In the genomic region with DNA sequence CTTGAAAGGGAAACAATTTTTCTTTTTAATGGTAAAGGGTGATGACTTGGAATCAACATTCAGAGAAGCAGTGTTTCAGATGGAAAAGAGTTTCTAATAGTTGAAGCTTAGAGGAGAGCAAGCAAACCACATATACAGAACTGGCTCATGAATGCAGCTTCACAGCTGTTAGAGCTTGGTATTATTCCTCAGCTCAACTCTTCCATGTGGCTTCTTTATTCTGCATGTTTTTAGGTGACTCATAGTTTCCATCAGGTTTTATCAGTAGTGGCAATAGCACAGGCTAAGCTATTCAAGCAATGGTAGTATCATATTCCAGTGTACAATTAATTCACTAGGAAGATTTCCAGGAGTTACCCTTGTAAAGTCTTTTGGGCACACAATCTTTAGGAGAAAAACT, we compare ENCODE assay signal across 20 mouse cellular contexts.
"Had no signal": no experiment of that assay in that cellular context is flagged by ENCODE, and none has a peak within 500 bp of the region (broad histone marks: within the 10 kb centered on the region; RNA-seq: fewer than 3 reads in every experiment).

No protein-coding gene starts in this region.

- H3K4me3 ChIP-seq: limb, embryonic 10.5 days; limb, embryonic 13.5 days; liver, embryonic 12.5 days; liver, embryonic 15.5 days; lung, embryonic 15.5 days; megakaryocyte, embryonic 14.5 days; midbrain, embryonic 10.5 days; midbrain, embryonic 13.5 days; stomach, embryonic 15.5 days had no signal

- H3K4me1 ChIP-seq: limb, embryonic 10.5 days; limb, embryonic 13.5 days; liver, embryonic 12.5 days; liver, embryonic 15.5 days; lung, embryonic 15.5 days; megakaryocyte, embryonic 14.5 days; midbrain, embryonic 10.5 days; midbrain, embryonic 13.5 days; stomach, embryonic 15.5 days had no signal

- H3K27ac ChIP-seq: limb, embryonic 10.5 days; limb, embryonic 13.5 days; liver, embryonic 12.5 days; liver, embryonic 15.5 days; lung, embryonic 15.5 days; midbrain, embryonic 10.5 days; midbrain, embryonic 13.5 days; stomach, embryonic 15.5 days had no signal

- DNase-seq: kidney, adult 9 months; kidney, postnatal 14 days; kidney, postnatal 4 days; layer of hippocampus, adult 9-11 months; liver; lung, adult 18-20 months; lung, postnatal 10 days; lung, postnatal 36 days; right cerebral cortex, postnatal 4 days; spleen, adult 18-20 months; thymus, postnatal 25 days had no signal

- H3K36me3 ChIP-seq: limb, embryonic 10.5 days; limb, embryonic 13.5 days; liver, embryonic 12.5 days; liver, embryonic 15.5 days; lung, embryonic 15.5 days; midbrain, embryonic 10.5 days; midbrain, embryonic 13.5 days; stomach, embryonic 15.5 days had no signal

- H3K27me3 ChIP-seq: limb, embryonic 13.5 days; liver, embryonic 12.5 days; liver, embryonic 15.5 days; lung, embryonic 15.5 days; megakaryocyte, embryonic 14.5 days; midbrain, embryonic 13.5 days; stomach, embryonic 15.5 days had no signal
